Mouse (Mus musculus): ENCODE measurements at regions not wholly inside any gene's neighbourhood (a gene's known extent, or its start where the extent isn't known, plus 50 kb on each side); places are given as distances from the start of the nearest gene placed in this dataset.

GRCm38 (mm10) chr12:79883651-79884050 is 229.2 kb downstream of the Zfp36l1 start:
- no peak for DNase-seq (ENCODE audit: low spot score in 2 of 2)

GRCm38 (mm10) chr12:79880751-79881261 is 232.0 kb downstream of the Zfp36l1 start:
- no peak for DNase-seq (ENCODE audit: low spot score in 2 of 2)

- DNase-seq (ENCODE audit: low spot score in 2 of 2): no peak
Observed at GRCm38 (mm10) chr12:79880346-79880745, 232.5 kb downstream of the Zfp36l1 start.

- DNase-seq (ENCODE audit: low spot score in 2 of 2): no peak
Observed at GRCm38 (mm10) chr12:79879918-79880273, 232.9 kb downstream of the Zfp36l1 start.

- no peak for DNase-seq (ENCODE audit: low spot score in 2 of 2)
Observed at GRCm38 (mm10) chr12:79879093-79879917, 233.5 kb downstream of the Zfp36l1 start.

- DNase-seq (ENCODE audit: low spot score in 2 of 2): no peak
Observed at GRCm38 (mm10) chr12:79878766-79879092, 234.1 kb downstream of the Zfp36l1 start.

GRCm38 (mm10) chr12:79878163-79878562 is 234.7 kb downstream of the Zfp36l1 start:
- no peak for DNase-seq (ENCODE audit: low spot score in 2 of 2)

- DNase-seq (ENCODE audit: low spot score in 2 of 2): no peak
Observed at GRCm38 (mm10) chr12:79874333-79874732, 238.5 kb downstream of the Zfp36l1 start.

GRCm38 (mm10) chr12:79865179-79865552 is 247.6 kb downstream of the Zfp36l1 start:
- no peak for DNase-seq (ENCODE audit: low spot score in 2 of 2)

GRCm38 (mm10) chr12:79864346-79865178 is 248.3 kb downstream of the Zfp36l1 start:
- DNase-seq (ENCODE audit: low spot score in 2 of 2): no peak

All from thymus, postnatal 10 days (tissue).